Mouse (Mus musculus): ENCODE measurements around the gene Fryl. TPM values are rescaled to one million over a fixed set of nuclear protein-coding genes. Genes with fewer than 3 reads are reported as not detected.

The Fryl gene
- polyA plus RNA-seq, 1 experiment from 2014 or later, result 24.2 TPM

- no peaks in the 10 kb centered on the region for H3K27me3 ChIP-seq (ENCODE audit: control insufficient read depth, insufficient read depth, low read length)
- H3K36me3 ChIP-seq (ENCODE audit: control insufficient read depth, insufficient read depth, low read length), result peaks cover 3% of the 10 kb centered on the region; the same call in 1 of the 2 replicates
- H3K9ac ChIP-seq (ENCODE audit: low read length), result no peak overlapping the region
- H3K27ac ChIP-seq (replicated peaks; ENCODE audit: low read depth, low read length), result no peak overlapping the region
- ATAC-seq (ENCODE audit: insufficient number of reproducible peaks, low FRiP score, low TSS enrichment, low read depth) (no peak), DNase-seq (ENCODE audit: low spot score) (no peak)
- H3K4me1 ChIP-seq (ENCODE audit: control insufficient read depth, insufficient read depth, low read length), result no peaks in the 10 kb centered on the region
- WGBS, result 86% methylated on average over 4 of the region's 4 CpGs
- no peak overlapping the region for H3K4me3 ChIP-seq (ENCODE audit: low read depth, low read length)
- no peak overlapping the region for H3K4me2 ChIP-seq (ENCODE audit: low read depth, severe bottlenecking)
- no peaks in the 10 kb centered on the region for H3K9me3 ChIP-seq (ENCODE audit: control insufficient read depth, low read length)
Observed at GRCm38 (mm10) chr5:72976539-72976938, 279.9 kb downstream of the Fryl start.

- no peak for DNase-seq (ENCODE audit: low spot score)
- no peaks in the 10 kb centered on the region for H3K27me3 ChIP-seq (ENCODE audit: control insufficient read depth, insufficient read depth, low read length)
- H3K4me1 ChIP-seq (ENCODE audit: control insufficient read depth, insufficient read depth, low read length), result no peaks in the 10 kb centered on the region
- no peak overlapping the region for H3K27ac ChIP-seq (replicated peaks; ENCODE audit: low read depth, low read length)
- ATAC-seq (ENCODE audit: insufficient number of reproducible peaks, low FRiP score, low TSS enrichment, low read depth), result no peak
- H3K9ac ChIP-seq (ENCODE audit: low read length), result no peak overlapping the region
- no peak overlapping the region for H3K4me3 ChIP-seq (ENCODE audit: low read depth, low read length)
- peaks cover 3% of the 10 kb centered on the region; the same call in 1 of the 2 replicates for H3K36me3 ChIP-seq (ENCODE audit: control insufficient read depth, insufficient read depth, low read length)
- WGBS, result 95% methylated on average over 6 of the region's 6 CpGs
- H3K4me2 ChIP-seq (ENCODE audit: low read depth, severe bottlenecking), result no peak overlapping the region
- no peaks in the 10 kb centered on the region for H3K9me3 ChIP-seq (ENCODE audit: control insufficient read depth, low read length)
Observed at GRCm38 (mm10) chr5:72975996-72976395, 280.4 kb downstream of the Fryl start.

GRCm38 (mm10) chr5:72974602-72975001 lies 281.8 kb downstream of the Fryl start, which contains the start of gene Gm10135:
Gene Gm10135, minus strand, starts transcription at chr5:72974702.
- no peak within 1 kb of the TSS for H3K4me2 ChIP-seq (ENCODE audit: low read depth, severe bottlenecking)
- DNase-seq (ENCODE audit: low spot score) (no peak), ATAC-seq (ENCODE audit: insufficient number of reproducible peaks, low FRiP score, low TSS enrichment, low read depth) (no peak)
- H3K4me3 ChIP-seq (ENCODE audit: low read depth, low read length), result no peak within 1 kb of the TSS
- no peaks in the 10 kb centered on the region for H3K9me3 ChIP-seq (ENCODE audit: control insufficient read depth, low read length)
- WGBS, result 98% methylated on average over 7 of the region's 7 CpGs
- H3K9ac ChIP-seq (ENCODE audit: low read length), result no peak within 1 kb of the TSS
- 0 out of 2 replicates have a peak, but pooled peaks cover 5% of the 10 kb centered on the region for H3K36me3 ChIP-seq (ENCODE audit: control insufficient read depth, insufficient read depth, low read length)
- H3K27me3 ChIP-seq (ENCODE audit: control insufficient read depth, insufficient read depth, low read length), result no peaks in the 10 kb centered on the region
- H3K4me1 ChIP-seq (ENCODE audit: control insufficient read depth, insufficient read depth, low read length), result no peaks in the 10 kb centered on the region
- no peak within 1 kb of the TSS for H3K27ac ChIP-seq (replicated peaks; ENCODE audit: low read depth, low read length)

- 80% methylated on average over 5 of the region's 5 CpGs for WGBS
- ATAC-seq (ENCODE audit: insufficient number of reproducible peaks, low FRiP score, low TSS enrichment, low read depth) (no peak), DNase-seq (ENCODE audit: low spot score) (no peak)
- Histone ChIP-seq H3K27ac (replicated peaks; ENCODE audit: low read depth, low read length) (no peak overlapping the region), H3K4me2 (ENCODE audit: low read depth, severe bottlenecking) (no peak overlapping the region), H3K9me3 (ENCODE audit: control insufficient read depth, low read length) (no peaks in the 10 kb centered on the region), H3K27me3 (ENCODE audit: control insufficient read depth, insufficient read depth, low read length) (no peaks in the 10 kb centered on the region), H3K4me3 (ENCODE audit: low read depth, low read length) (no peak overlapping the region), H3K9ac (ENCODE audit: low read length) (no peak overlapping the region), H3K36me3 (ENCODE audit: control insufficient read depth, insufficient read depth, low read length) (0 out of 2 replicates have a peak, but pooled peaks cover 5% of the 10 kb centered on the region), H3K4me1 (ENCODE audit: control insufficient read depth, insufficient read depth, low read length) (no peaks in the 10 kb centered on the region)
Observed at GRCm38 (mm10) chr5:72972934-72973333, 283.5 kb downstream of the Fryl start.

GRCm38 (mm10) chr5:72972435-72972834 lies 284.0 kb downstream of the Fryl start:
- no peak overlapping the region for H3K9ac ChIP-seq (ENCODE audit: low read length)
- H3K9me3 ChIP-seq (ENCODE audit: control insufficient read depth, low read length), result no peaks in the 10 kb centered on the region
- no peak overlapping the region for H3K4me3 ChIP-seq (ENCODE audit: low read depth, low read length)
- H3K4me1 ChIP-seq (ENCODE audit: control insufficient read depth, insufficient read depth, low read length), result no peaks in the 10 kb centered on the region
- no peaks in the 10 kb centered on the region for H3K27me3 ChIP-seq (ENCODE audit: control insufficient read depth, insufficient read depth, low read length)
- no peak for DNase-seq (ENCODE audit: low spot score)
- no peak for ATAC-seq (ENCODE audit: insufficient number of reproducible peaks, low FRiP score, low TSS enrichment, low read depth)
- H3K4me2 ChIP-seq (ENCODE audit: low read depth, severe bottlenecking), result no peak overlapping the region
- H3K36me3 ChIP-seq (ENCODE audit: control insufficient read depth, insufficient read depth, low read length), result 0 out of 2 replicates have a peak, but pooled peaks cover 5% of the 10 kb centered on the region
- 73% methylated on average over 4 of the region's 4 CpGs for WGBS
- no peak overlapping the region for H3K27ac ChIP-seq (replicated peaks; ENCODE audit: low read depth, low read length)

Other genes starting within 250 kb of the Fryl start
- 0.56 and 0.91 TPM in 2 replicates for gene Slc10a4, start 249.7 kb downstream of the Fryl start, polyA plus RNA-seq (2014; fragmentation: Nextera tagmentation; extraction: Ambion mirVana)
- 142 and 144 TPM in 2 replicates for gene Ociad1, start 36.2 kb upstream of the Fryl start, polyA plus RNA-seq (2014; fragmentation: Nextera tagmentation; extraction: Ambion mirVana)
- gene Ociad2, start 84.4 kb upstream of the Fryl start, polyA plus RNA-seq (2014; fragmentation: Nextera tagmentation; extraction: Ambion mirVana), result 6.5 and 9.4 TPM in 2 replicates
- not detected in 2 replicates for gene Cwh43, start 149.5 kb upstream of the Fryl start, polyA plus RNA-seq (2014; fragmentation: Nextera tagmentation; extraction: Ambion mirVana)
- gene Dcun1d4, start 224.4 kb upstream of the Fryl start, polyA plus RNA-seq (2014; fragmentation: Nextera tagmentation; extraction: Ambion mirVana), result 55.7 and 56.9 TPM in 2 replicates

All from limb, embryonic 11.5 days (tissue).